Mouse (Mus musculus): ENCODE measurements at regions not wholly inside any gene's neighbourhood (a gene's known extent, or its start where the extent isn't known, plus 50 kb on each side); places are given as distances from the start of the nearest gene placed in this dataset.

DNA sequence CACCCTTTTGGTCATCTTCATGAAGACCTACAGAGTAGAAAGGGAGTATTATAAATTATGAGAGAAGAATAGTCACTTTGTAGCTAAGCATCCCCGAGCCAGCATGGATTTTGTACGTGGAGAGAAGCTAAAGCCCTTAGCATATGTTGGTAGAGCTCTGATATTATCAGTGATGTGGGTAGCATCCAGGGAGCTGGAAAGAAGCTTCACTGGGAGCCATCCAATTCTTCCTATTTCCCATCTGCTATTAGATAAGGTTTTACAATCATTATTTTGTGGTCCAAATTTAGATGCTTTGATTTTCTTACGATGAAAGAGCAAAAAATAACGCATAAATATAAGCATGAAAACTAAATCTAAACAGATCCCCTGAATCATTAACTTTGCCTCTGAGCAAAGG lies 353.6 kb upstream of the Trpc7 start:
- no peak for ATAC-seq
- H3K36me3 ChIP-seq (ENCODE audit: control insufficient read depth, insufficient read depth, low read length): no peaks in the 10 kb centered on the region
- no peaks in the 10 kb centered on the region for H3K9me3 ChIP-seq (replicated peaks; ENCODE audit: control insufficient read depth, low read length, poor library complexity, severe bottlenecking)
- no peak overlapping the region for H3K27ac ChIP-seq (ENCODE audit: low read length)
- H3K4me2 ChIP-seq (ENCODE audit: low read length): no peak overlapping the region
- H3K4me3 ChIP-seq (ENCODE audit: low read depth, low read length): no peak overlapping the region
- H3K27me3 ChIP-seq (ENCODE audit: control insufficient read depth, insufficient read depth, low read depth, low read length): no peaks in the 10 kb centered on the region
- WGBS: 85% methylated on average over 4 of the region's 4 CpGs
- H3K4me1 ChIP-seq (ENCODE audit: control insufficient read depth, insufficient read depth, low read length): no peaks in the 10 kb centered on the region
- H3K9ac ChIP-seq (ENCODE audit: low read depth, low read length): no peak overlapping the region

DNA sequence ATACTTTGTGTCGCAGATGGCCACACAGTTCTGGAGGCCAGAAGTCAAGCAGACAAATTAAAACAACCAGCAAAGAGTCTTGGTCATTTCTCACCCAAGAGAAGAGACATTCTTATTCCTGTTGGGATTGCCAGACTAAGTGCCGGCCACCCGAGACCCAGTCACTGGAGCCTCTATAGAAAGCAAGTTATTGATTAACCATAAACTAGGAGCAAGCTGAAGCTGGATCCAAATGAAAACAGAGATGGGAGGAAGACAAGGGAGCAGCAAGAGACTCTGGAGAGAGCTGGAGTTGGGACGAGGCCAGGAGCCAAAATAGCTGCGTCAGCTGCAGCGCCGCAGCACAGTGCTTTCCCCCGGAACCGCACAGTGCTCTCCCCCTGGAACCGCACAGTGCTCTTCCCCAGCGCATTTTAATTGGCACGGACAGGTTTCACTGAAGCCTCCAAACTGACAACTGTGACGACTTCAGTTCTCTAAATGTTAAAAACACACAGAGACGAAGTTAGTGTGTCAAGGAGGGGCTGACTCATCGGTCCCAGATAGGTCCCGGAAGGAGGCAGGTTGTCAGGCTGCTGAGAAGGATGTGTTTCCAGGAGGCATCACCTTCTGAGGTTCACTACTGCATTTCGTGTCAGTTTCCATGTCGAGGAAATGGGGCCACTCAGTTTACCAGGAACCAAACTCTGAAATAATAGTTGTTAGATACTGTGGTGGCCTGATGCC lies 350.6 kb upstream of the Trpc7 start:
- H3K4me3 ChIP-seq (ENCODE audit: low read depth, low read length): no peak overlapping the region
- H3K4me2 ChIP-seq (ENCODE audit: low read length): no peak overlapping the region
- no peaks in the 10 kb centered on the region for H3K27me3 ChIP-seq (ENCODE audit: control insufficient read depth, insufficient read depth, low read depth, low read length)
- H3K4me1 ChIP-seq (ENCODE audit: control insufficient read depth, insufficient read depth, low read length): no peaks in the 10 kb centered on the region
- no peak for ATAC-seq
- 72% methylated on average over 18 of the region's 18 CpGs for WGBS
- H3K27ac ChIP-seq (ENCODE audit: low read length): no peak overlapping the region
- H3K9me3 ChIP-seq (replicated peaks; ENCODE audit: control insufficient read depth, low read length, poor library complexity, severe bottlenecking): no peaks in the 10 kb centered on the region
- no peaks in the 10 kb centered on the region for H3K36me3 ChIP-seq (ENCODE audit: control insufficient read depth, insufficient read depth, low read length)
- H3K9ac ChIP-seq (ENCODE audit: low read depth, low read length): no peak overlapping the region

DNA sequence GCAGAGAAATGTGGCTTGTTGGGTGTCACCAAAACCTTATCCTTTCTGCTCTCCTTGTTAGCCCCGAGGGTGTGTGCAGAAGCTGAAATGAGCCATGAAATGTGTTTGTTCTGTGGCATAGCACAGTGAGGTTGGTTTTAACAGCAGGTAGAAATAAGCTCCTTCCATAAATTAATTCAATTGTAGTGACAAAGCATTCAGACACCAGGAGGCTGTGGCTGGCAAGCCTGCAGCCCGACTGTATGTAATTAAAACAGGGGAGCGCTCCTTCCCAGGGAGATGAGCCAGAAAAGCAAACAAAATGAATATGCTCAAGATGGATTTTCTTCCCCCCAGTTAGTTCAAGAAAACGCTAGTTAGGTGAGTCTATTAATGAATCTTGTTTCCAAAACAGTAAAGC lies 341.1 kb upstream of the Trpc7 start:
- no peak for ATAC-seq
- no peak overlapping the region for H3K4me3 ChIP-seq (ENCODE audit: low read depth, low read length)
- H3K9me3 ChIP-seq (replicated peaks; ENCODE audit: control insufficient read depth, low read length, poor library complexity, severe bottlenecking): no peaks in the 10 kb centered on the region
- no peaks in the 10 kb centered on the region for H3K27me3 ChIP-seq (ENCODE audit: control insufficient read depth, insufficient read depth, low read depth, low read length)
- 19% methylated on average over 4 of the region's 4 CpGs for WGBS
- H3K4me1 ChIP-seq (ENCODE audit: control insufficient read depth, insufficient read depth, low read length): peaks cover 5% of the 10 kb centered on the region; the same call in 1 of the 2 replicates
- no peak overlapping the region for H3K9ac ChIP-seq (ENCODE audit: low read depth, low read length)
- H3K36me3 ChIP-seq (ENCODE audit: control insufficient read depth, insufficient read depth, low read length): no peaks in the 10 kb centered on the region
- no peak overlapping the region for H3K4me2 ChIP-seq (ENCODE audit: low read length)
- H3K27ac ChIP-seq (ENCODE audit: low read length): no peak overlapping the region

DNA sequence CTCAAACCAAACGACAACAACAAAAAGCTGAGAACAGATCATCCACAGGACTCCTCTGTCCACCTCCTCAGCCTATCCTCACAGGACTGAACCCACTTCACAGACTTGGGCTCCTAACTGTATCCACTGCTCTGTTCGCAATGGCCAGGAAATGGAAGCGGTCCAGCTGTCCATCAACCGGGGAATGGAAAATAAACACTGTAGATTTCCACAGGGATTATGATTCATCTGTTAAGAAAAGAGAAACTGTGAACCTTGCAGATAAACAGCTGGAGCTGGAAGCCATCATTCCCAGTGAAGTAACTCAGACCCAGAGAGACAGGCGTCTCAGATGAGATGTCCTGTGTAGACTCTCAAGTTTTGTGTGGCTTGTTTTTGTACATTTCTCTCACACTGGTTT lies 340.4 kb upstream of the Trpc7 start:
- no peak overlapping the region for H3K9ac ChIP-seq (ENCODE audit: low read depth, low read length)
- no peaks in the 10 kb centered on the region for H3K27me3 ChIP-seq (ENCODE audit: control insufficient read depth, insufficient read depth, low read depth, low read length)
- H3K4me2 ChIP-seq (ENCODE audit: low read length): no peak overlapping the region
- WGBS: 84% methylated on average over 5 of the region's 5 CpGs
- H3K36me3 ChIP-seq (ENCODE audit: control insufficient read depth, insufficient read depth, low read length): no peaks in the 10 kb centered on the region
- no peak overlapping the region for H3K4me3 ChIP-seq (ENCODE audit: low read depth, low read length)
- peaks cover 5% of the 10 kb centered on the region; the same call in 1 of the 2 replicates for H3K4me1 ChIP-seq (ENCODE audit: control insufficient read depth, insufficient read depth, low read length)
- H3K27ac ChIP-seq (ENCODE audit: low read length): no peak overlapping the region
- no peaks in the 10 kb centered on the region for H3K9me3 ChIP-seq (replicated peaks; ENCODE audit: control insufficient read depth, low read length, poor library complexity, severe bottlenecking)
- no peak for ATAC-seq

DNA sequence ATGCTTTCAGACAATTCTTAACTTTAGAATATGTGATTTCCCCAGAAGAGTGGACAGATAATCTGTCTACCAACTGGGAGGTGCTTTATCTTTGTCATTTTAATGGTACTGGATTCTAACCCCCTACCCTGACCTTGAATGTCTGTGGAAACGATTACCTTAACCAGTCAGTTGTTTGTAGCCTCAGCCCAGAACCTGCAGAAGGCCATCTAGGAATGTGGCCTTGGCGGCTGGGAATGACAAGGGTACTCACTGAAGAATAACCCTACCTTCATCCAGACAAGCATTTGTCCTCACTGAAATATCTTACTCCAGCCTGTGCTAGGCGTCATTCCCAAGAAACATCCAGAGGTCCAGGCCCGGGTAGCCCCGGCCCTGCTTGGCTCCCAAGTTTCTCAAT lies 337.1 kb upstream of the Trpc7 start:
- Histone ChIP-seq H3K4me3 (ENCODE audit: low read depth, low read length) (no peak overlapping the region), H3K27me3 (ENCODE audit: control insufficient read depth, insufficient read depth, low read depth, low read length) (no peaks in the 10 kb centered on the region), H3K9me3 (replicated peaks; ENCODE audit: control insufficient read depth, low read length, poor library complexity, severe bottlenecking) (no peaks in the 10 kb centered on the region), H3K4me2 (ENCODE audit: low read length) (no peak overlapping the region), H3K27ac (ENCODE audit: low read length) (no peak overlapping the region), H3K36me3 (ENCODE audit: control insufficient read depth, insufficient read depth, low read length) (no peaks in the 10 kb centered on the region), H3K4me1 (ENCODE audit: control insufficient read depth, insufficient read depth, low read length) (peaks cover 5% of the 10 kb centered on the region; the same call in 1 of the 2 replicates), H3K9ac (ENCODE audit: low read depth, low read length) (no peak overlapping the region)
- WGBS: 89% methylated on average over 5 of the region's 5 CpGs
- no peak for ATAC-seq

DNA sequence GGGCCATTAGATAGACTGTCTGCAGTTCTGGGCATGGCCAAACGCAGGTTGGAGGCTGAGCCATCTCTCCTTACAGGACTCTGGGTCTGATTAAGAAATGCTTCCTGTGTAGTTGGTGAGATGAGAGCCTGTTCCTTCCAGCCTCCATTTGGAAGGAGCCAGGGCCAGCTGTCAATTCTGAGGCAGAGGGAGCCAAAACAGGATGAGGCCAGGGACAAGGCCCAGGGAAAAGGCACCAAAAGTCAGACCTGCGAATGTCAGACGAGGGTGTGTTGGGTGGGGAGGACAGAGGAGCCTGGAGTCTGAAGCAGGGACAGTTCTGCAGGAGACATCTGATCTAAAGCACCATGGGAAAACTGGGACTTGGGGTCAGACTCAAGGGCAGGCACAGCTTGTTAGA lies 335.9 kb upstream of the Trpc7 start:
- no peak overlapping the region for H3K4me3 ChIP-seq (ENCODE audit: low read depth, low read length)

DNA sequence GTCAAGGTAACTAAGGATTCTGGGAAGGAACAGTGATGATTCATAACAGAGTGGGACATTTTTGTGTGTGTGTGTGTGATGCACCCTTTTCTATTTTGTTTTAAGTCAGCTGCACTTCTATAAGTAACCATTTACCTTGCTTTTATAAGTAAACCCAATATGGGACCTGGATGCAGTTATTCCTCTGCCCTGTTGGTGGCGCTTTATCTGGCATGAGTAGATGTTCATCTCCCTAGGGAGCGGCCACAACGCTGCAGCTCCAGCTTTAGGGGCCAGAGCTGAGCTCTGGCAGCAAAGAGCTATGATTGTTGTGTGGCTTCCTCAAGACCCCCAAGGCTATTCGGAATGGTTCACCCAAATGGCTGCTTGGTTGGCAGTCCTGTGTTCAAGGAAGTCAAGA lies 334.5 kb upstream of the Trpc7 start:
- no peak overlapping the region for H3K27ac ChIP-seq (ENCODE audit: low read length)
- no peak for ATAC-seq
- no peaks in the 10 kb centered on the region for H3K36me3 ChIP-seq (ENCODE audit: control insufficient read depth, insufficient read depth, low read length)
- H3K9ac ChIP-seq (ENCODE audit: low read depth, low read length): no peak overlapping the region
- no peak overlapping the region for H3K4me2 ChIP-seq (ENCODE audit: low read length)
- no peaks in the 10 kb centered on the region for H3K9me3 ChIP-seq (replicated peaks; ENCODE audit: control insufficient read depth, low read length, poor library complexity, severe bottlenecking)
- H3K4me3 ChIP-seq (ENCODE audit: low read depth, low read length): no peak overlapping the region
- H3K27me3 ChIP-seq (ENCODE audit: control insufficient read depth, insufficient read depth, low read depth, low read length): no peaks in the 10 kb centered on the region
- no peaks in the 10 kb centered on the region for H3K4me1 ChIP-seq (ENCODE audit: control insufficient read depth, insufficient read depth, low read length)
- 61% methylated on average over 4 of the region's 4 CpGs for WGBS

More for the DNA sequence above, 335.9 kb upstream of the Trpc7 start:
- Histone ChIP-seq H3K9ac (ENCODE audit: low read depth, low read length) (no peak overlapping the region), H3K4me1 (ENCODE audit: control insufficient read depth, insufficient read depth, low read length) (peaks cover 1% of the 10 kb centered on the region; the same call in 1 of the 2 replicates), H3K9me3 (replicated peaks; ENCODE audit: control insufficient read depth, low read length, poor library complexity, severe bottlenecking) (no peaks in the 10 kb centered on the region), H3K27ac (ENCODE audit: low read length) (no peak overlapping the region), H3K27me3 (ENCODE audit: control insufficient read depth, insufficient read depth, low read depth, low read length) (no peaks in the 10 kb centered on the region), H3K4me2 (ENCODE audit: low read length) (no peak overlapping the region), H3K36me3 (ENCODE audit: control insufficient read depth, insufficient read depth, low read length) (no peaks in the 10 kb centered on the region)
- no peak for ATAC-seq
- WGBS: 78% methylated on average over 3 of the region's 3 CpGs

DNA sequence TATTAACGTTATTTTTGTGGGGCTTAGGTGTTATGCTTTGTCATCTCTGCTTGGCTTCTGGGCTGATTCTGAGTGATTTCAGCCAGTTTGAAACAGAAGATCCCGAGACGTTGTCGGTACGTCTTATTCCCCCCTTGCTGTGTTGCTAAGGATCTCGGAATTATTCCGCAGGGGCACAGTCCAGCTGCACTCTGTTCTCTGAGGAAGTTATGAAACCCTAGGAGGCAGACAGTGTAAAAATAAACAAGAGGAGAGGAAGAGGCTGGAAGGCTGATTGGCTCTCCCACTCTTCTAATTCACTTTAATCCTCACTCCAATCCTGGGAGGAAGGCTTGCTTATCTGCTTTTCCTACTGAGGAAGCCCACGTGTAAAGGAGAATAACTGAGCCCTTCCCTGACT lies 325.3 kb upstream of the Trpc7 start:
- no peak overlapping the region for H3K27ac ChIP-seq (ENCODE audit: low read length)
- ATAC-seq: no peak
- no peak overlapping the region for H3K4me2 ChIP-seq (ENCODE audit: low read length)
- no peak overlapping the region for H3K4me3 ChIP-seq (ENCODE audit: low read depth, low read length)
- no peaks in the 10 kb centered on the region for H3K36me3 ChIP-seq (ENCODE audit: control insufficient read depth, insufficient read depth, low read length)
- H3K9ac ChIP-seq (ENCODE audit: low read depth, low read length): no peak overlapping the region
- H3K4me1 ChIP-seq (ENCODE audit: control insufficient read depth, insufficient read depth, low read length): peaks cover under 1% of the 10 kb centered on the region; the same call in 1 of the 2 replicates
- no peaks in the 10 kb centered on the region for H3K27me3 ChIP-seq (ENCODE audit: control insufficient read depth, insufficient read depth, low read depth, low read length)
- 51% methylated on average over 8 of the region's 8 CpGs for WGBS
- H3K9me3 ChIP-seq (replicated peaks; ENCODE audit: control insufficient read depth, low read length, poor library complexity, severe bottlenecking): no peaks in the 10 kb centered on the region

DNA sequence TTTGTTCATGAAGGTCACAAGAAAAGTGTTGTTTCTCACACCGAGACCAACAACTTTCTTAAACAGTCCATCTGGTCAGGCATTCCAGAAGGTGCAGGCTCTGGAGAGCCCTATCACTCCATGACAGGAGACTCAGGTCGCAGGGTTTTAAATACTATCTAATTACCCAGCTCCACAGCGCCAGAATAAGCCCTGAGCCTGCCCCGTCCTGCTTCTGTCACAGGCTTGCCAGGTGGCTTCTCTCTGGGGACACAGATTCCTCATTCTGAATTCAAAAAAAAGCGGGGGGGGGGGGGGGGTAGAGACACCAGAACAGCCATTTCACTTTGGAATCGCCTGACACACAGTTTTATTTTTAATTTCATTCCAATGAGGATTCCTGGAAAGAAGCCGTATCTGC lies 320.4 kb upstream of the Trpc7 start:
- WGBS: 14% methylated on average over 7 of the region's 7 CpGs
- H3K27ac ChIP-seq (ENCODE audit: low read length): no peak overlapping the region
- no peak for ATAC-seq

More for the DNA sequence above, 320.4 kb upstream of the Trpc7 start:
- Histone ChIP-seq H3K36me3 (ENCODE audit: control insufficient read depth, insufficient read depth, low read length) (no peaks in the 10 kb centered on the region), H3K9me3 (replicated peaks; ENCODE audit: control insufficient read depth, low read length, poor library complexity, severe bottlenecking) (no peaks in the 10 kb centered on the region), H3K9ac (ENCODE audit: low read depth, low read length) (no peak overlapping the region), H3K27me3 (ENCODE audit: control insufficient read depth, insufficient read depth, low read depth, low read length) (no peaks in the 10 kb centered on the region), H3K4me1 (ENCODE audit: control insufficient read depth, insufficient read depth, low read length) (peaks cover 2% of the 10 kb centered on the region; the same call in 1 of the 2 replicates), H3K4me3 (ENCODE audit: low read depth, low read length) (no peak overlapping the region), H3K4me2 (ENCODE audit: low read length) (no peak overlapping the region)
